Mouse (Mus musculus): Measurements from ENCODE around the gene Pdik1l. TPM values are rescaled to one million over a fixed set of nuclear protein-coding genes. Genes with fewer than 3 reads are reported as not detected.
"Not testable (repeated sequence)": the region's sequence is repeated elsewhere in the genome, so short reads cannot be mapped to it uniquely, and the experiment has no call there.

The Pdik1l gene
- polyA plus RNA-seq, 1 experiment = 12.2 TPM

DNA sequence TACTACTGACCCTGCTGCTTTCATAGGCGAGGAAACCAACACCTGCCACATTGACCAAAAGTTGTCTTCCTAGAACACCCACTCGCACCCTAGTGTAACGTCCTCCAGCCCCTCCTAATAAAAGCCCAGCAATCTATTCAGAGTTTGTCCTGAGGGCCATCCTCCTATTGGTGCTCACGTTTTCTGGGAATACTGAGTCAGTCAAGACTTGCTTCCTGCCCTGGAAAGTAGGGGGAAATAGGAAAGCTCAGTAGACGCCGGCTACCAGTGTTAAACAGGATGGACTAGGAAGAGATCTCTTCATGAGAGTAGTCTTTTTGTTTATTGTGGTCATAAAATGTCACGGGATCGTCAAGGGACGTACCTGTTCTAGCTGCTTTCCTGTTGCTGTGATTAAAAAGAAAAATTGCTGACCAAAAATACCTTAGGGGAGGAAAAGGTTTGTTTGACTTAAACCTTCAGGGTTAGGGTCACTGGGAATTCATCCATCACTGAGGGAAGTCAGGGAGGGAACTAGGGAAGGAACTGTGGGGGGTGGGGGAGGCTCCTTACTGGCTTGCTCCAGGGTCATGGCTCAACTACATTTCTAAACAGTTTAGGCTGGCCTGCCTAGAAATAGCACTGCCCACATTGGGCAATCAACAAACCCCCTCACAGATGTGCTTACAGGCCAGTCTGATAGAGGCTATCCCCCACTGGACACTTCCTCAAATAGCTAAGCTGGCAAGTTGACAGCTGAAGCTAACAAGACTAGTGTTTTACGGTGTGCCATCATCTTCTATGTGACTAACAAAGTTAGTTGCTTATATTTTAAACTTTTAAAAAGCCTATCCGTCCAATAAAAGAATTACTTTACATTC is 932 bp upstream of the Pdik1l start:
- peaks cover 22% of the 10 kb centered on the region for H3K4me1 ChIP-seq (ENCODE audit: control insufficient read depth, insufficient read depth, low read length)
- peak overlapping the region; percentile 79 for H3K27ac ChIP-seq (ENCODE audit: insufficient read depth, low read depth, low read length)
- peak overlapping the region; percentile 74 for H3K4me3 ChIP-seq (ENCODE audit: insufficient read depth, low read length)
- TF ChIP-seq CTCF (IDR thresholded peaks at IDR 0.05; ENCODE audit: low read depth, low read length) (no peak), POLR2A (IDR thresholded peaks at IDR 0.05; ENCODE audit: borderline replicate concordance, low read depth, low read length) (no peak)

DNA sequence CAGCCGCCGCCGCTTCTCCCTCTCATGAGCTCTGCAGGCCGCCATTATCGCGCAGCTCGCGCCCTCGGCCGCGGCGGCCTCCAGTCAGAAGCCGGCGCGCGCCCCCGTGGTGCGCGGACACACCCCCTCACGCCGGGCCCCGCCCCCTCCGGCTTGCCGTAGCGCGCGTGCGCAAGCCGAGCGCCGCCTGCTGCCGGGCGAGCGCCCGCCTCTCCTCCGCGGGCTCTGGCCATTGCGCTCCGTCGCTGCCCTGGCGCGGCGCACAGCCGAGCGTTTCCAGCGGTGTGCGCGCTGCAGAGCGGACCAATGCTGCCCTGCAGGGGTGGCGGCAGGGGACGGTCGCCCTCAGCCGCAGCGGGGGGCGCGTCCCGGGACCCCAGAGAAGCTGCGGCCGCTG is 529 bp downstream of the Pdik1l start:
- peak; percentile 44; the same call in 1 of the 2 replicates for TF ChIP-seq POLR2A (IDR thresholded peaks at IDR 0.05; ENCODE audit: borderline replicate concordance, low read depth, low read length)
- TF ChIP-seq CTCF (IDR thresholded peaks at IDR 0.05; ENCODE audit: low read depth, low read length) = no peak
- Histone ChIP-seq H3K27ac (ENCODE audit: insufficient read depth, low read depth, low read length) (peak overlapping the region; percentile 79), H3K4me3 (ENCODE audit: insufficient read depth, low read length) (peak overlapping the region; percentile 99), H3K4me1 (ENCODE audit: control insufficient read depth, insufficient read depth, low read length) (peaks cover 22% of the 10 kb centered on the region)

DNA sequence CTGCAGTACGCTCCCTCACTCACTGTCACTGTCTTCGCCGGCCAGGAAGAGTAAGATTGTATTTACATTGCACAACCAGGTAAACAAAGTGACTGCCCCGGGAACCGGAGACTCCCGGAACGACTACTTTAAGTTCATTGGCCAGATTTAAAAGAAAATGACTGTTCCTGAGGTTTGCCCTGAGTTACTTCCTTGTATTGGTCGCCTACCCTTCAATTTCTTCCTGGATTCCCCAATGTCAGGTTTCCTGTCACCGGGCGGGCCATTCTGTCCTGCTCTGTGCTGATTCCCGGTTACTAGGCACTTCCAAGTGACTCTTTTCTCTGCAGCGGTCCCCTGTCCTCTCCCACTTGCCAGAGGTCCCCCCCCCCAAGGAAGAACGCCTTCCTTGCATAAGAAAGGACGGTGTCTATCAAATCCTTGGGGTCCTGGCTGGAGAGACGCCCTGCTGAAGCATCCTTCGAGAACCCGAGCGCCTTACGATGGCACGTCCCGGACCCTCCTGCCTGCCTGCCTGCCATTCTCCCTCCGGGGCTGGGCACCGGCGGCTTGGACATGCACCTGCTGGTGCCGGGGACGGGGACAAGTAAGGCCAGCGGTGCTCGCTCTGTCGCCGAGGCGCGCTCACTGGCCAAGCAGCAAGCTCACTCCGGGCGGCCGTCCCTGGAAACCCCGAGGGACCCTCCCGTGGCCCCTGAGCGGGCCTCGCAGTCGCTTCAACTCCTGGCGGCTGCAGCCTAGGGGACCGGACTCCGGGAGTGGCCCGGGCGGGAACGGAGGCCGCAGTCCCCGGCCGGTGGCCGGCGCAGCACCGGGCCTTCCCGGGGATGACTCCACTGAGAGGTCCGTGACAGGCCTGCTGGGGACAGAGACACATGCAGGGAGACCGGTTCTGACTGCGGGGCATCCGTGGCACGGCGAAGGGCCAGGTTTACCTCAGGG is 1.2 kb downstream of the Pdik1l start:
- TF ChIP-seq POLR2A (IDR thresholded peaks at IDR 0.05; ENCODE audit: borderline replicate concordance, low read depth, low read length) = no peak
- no peak for TF ChIP-seq CTCF (IDR thresholded peaks at IDR 0.05; ENCODE audit: low read depth, low read length)
- H3K4me1 ChIP-seq (ENCODE audit: control insufficient read depth, insufficient read depth, low read length) = peaks cover 20% of the 10 kb centered on the region
- peak overlapping the region; percentile 58 for H3K27ac ChIP-seq (ENCODE audit: insufficient read depth, low read depth, low read length)
- H3K4me3 ChIP-seq (ENCODE audit: insufficient read depth, low read length) = peak overlapping the region; percentile 99

DNA sequence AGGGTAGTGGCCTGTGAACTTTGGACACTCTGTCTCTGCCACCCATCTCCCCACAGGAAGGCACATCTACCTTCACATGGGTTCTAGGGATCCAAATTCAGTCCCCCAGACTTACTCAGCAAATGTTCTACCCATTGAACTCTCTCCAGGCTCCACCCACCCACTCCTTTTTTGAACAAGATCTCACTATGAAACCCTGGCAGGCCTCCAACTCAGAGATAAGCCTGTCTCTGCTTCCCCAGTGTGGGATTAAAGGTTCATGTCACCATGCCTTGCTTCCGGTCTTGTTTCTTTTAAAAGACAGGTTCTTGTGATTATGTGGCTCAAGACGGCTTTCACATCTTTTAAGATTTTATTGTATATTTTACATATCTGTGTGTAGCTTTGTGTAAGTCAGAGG is 2.8 kb downstream of the Pdik1l start:
- Histone ChIP-seq H3K4me3 (ENCODE audit: insufficient read depth, low read length) (no peak overlapping the region), H3K4me1 (ENCODE audit: control insufficient read depth, insufficient read depth, low read length) (peaks cover 17% of the 10 kb centered on the region), H3K27ac (ENCODE audit: insufficient read depth, low read depth, low read length) (no peak overlapping the region)
- TF ChIP-seq POLR2A (IDR thresholded peaks at IDR 0.05; ENCODE audit: borderline replicate concordance, low read depth, low read length) (no peak), CTCF (IDR thresholded peaks at IDR 0.05; ENCODE audit: low read depth, low read length) (no peak)

DNA sequence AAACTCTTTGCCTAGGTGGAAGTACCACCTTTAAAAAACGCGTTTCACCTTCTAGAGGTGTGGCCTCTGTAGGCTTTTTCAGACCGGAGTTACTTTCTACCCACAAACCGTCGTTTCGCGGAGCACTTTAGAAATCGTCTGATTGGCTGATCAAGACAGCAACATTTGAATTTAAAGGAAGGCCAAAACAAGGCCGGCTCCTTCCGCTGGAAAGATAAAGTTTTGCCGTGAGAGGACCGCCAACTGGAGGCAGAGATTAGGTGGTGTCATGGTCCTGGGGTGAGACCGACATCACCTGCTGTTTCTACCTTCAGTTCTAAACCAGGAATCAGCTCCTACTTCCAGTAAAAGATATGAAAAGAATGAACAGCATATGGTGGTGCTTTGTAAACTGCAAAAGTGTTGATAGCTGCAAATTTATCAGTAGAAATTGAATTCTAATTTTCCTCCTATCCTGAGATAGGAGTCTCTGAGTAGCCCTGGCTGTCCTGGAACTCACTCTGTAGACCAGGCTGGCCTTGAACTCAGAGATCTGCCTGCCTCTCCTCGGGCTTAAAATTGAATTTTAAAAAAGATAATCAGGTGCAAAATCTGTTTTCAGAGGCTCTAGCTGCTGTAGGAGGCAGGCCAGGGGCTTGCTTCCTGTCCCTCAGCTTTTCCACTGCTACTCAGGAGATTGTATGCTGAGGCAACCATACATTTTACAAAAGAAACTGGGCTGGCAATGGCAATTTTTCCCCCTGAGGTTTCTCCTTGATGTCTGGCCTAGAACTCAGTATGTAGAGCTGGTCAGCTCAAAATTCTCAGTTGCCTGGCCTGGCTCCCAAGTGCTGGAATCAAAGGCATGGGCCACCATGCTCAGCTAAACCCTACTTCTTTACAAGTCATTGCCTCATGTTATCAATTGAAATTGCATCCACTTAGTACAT is 14.0 kb downstream of the Pdik1l start:
- Histone ChIP-seq H3K4me3 (ENCODE audit: insufficient read depth, low read length) (no peak overlapping the region), H3K4me1 (ENCODE audit: control insufficient read depth, insufficient read depth, low read length) (peaks cover 4% of the 10 kb centered on the region; the same call in 1 of the 2 replicates), H3K27ac (ENCODE audit: insufficient read depth, low read depth, low read length) (no peak overlapping the region)
- no peak for TF ChIP-seq CTCF (IDR thresholded peaks at IDR 0.05; ENCODE audit: low read depth, low read length)
- TF ChIP-seq POLR2A (IDR thresholded peaks at IDR 0.05; ENCODE audit: borderline replicate concordance, low read depth, low read length) = no peak

DNA sequence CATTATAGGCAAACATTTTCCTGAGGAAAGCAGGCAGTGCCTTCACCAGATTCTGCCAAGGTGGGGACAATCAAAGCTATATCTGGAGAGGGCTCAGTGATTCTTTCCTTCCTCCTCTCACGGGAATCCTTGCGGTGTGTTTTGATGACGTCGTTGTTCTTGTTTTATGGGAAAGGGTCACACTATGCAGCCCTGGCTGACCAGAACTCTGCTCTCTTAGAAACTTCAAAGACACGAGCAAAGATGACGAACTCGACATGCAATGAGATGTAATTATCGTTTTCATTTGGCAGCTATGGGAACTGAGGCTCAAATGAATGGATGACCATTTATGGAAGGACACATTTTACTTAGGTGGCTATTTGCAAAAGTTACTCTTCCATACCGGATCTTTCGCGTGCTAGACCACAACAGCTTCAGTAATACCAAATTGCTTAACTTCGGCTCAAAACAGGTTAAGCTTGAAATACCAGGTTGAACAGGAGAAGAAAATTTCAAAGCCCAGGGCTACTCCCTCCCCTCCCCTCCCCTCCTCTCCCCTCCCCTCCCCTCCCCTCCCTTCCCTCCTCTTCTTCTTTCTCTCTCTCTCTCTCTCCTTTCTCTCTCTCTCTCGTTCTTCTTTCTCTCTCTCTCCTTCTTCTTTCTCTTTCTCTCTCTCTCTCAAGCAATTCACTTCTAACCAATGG is 14.8 kb downstream of the Pdik1l start:
- no peak overlapping the region for H3K4me3 ChIP-seq (ENCODE audit: insufficient read depth, low read length)
- H3K4me1 ChIP-seq (ENCODE audit: control insufficient read depth, insufficient read depth, low read length) = peaks cover 4% of the 10 kb centered on the region; the same call in 1 of the 2 replicates
- TF ChIP-seq POLR2A (IDR thresholded peaks at IDR 0.05; ENCODE audit: borderline replicate concordance, low read depth, low read length) (no peak), CTCF (IDR thresholded peaks at IDR 0.05; ENCODE audit: low read depth, low read length) (no peak)
- no peak overlapping the region for H3K27ac ChIP-seq (ENCODE audit: insufficient read depth, low read depth, low read length)

DNA sequence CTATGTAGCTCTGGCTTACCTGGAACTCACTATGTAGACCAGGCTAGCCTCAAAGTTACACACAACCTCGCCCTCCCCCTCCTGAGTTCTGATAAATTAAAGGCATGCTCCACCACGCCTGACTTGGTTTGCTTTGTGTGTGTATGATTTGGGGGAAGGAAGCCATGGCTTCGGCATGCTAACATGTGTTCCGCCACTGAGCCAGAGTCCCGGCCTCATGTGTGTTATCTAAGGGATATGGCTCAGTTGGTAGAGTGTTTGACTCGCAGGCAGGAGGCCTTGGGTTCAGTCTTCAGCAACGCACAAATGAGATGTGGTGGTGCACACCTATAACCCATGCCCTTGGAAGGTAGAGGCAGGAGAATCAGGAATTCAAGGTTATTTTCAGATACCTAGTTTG is 15.7 kb downstream of the Pdik1l start:
- Histone ChIP-seq H3K4me3 (ENCODE audit: insufficient read depth, low read length) (no peak overlapping the region), H3K4me1 (ENCODE audit: control insufficient read depth, insufficient read depth, low read length) (peaks cover 4% of the 10 kb centered on the region; the same call in 1 of the 2 replicates), H3K27ac (ENCODE audit: insufficient read depth, low read depth, low read length) (no peak overlapping the region)
- TF ChIP-seq POLR2A (IDR thresholded peaks at IDR 0.05; ENCODE audit: borderline replicate concordance, low read depth, low read length) = no peak
- no peak for TF ChIP-seq CTCF (IDR thresholded peaks at IDR 0.05; ENCODE audit: low read depth, low read length)

DNA sequence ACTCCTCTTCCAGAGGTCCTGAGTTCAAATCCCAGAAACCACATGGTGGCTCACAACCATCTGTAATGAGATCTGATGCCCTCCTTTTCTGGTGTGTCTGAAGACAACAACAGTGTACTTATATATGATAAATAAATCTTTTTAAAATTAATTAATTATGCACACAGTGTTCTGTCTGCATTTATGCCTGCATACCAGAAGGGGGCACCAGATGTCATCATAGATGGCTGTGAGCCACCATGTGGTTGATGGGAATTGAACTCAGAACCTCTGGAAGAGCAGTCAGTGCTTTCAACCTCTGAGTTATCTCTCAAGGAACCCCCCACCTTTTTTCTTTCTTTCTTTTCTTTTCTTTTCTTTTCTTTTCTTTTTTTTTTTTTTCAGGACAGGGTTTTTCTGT is 18.1 kb downstream of the Pdik1l start:
- not testable (repeated sequence) for H3K4me1 ChIP-seq (ENCODE audit: control insufficient read depth, insufficient read depth, low read length); H3K4me3 ChIP-seq (ENCODE audit: insufficient read depth, low read length); H3K27ac ChIP-seq (ENCODE audit: insufficient read depth, low read depth, low read length)

Measured in bone marrow macrophage, adult 2 months (primary cell).